Mouse (Mus musculus): ENCODE measurements around the gene Zfp358. TPM values are rescaled to one million over a fixed set of nuclear protein-coding genes. Genes with fewer than 3 reads are reported as not detected.

The Zfp358 gene
- polyA plus RNA-seq, 2 experiments, result 27.5 to 76.7 TPM

GRCm38 (mm10) chr8:3485192-3485591 lies 7.7 kb upstream of the Zfp358 start:
- ATAC-seq (ENCODE audit: low FRiP score, low read depth) (no peak), DNase-seq (ENCODE audit: low spot score) (no peak)
- Histone ChIP-seq H3K36me3 (ENCODE audit: control insufficient read depth, insufficient read depth, low read length) (no peaks in the 10 kb centered on the region), H3K27me3 (ENCODE audit: control insufficient read depth, insufficient read depth, low read length) (no peaks in the 10 kb centered on the region), H3K27ac (replicated peaks; ENCODE audit: low read depth, low read length) (no peak overlapping the region), H3K4me1 (ENCODE audit: control insufficient read depth, insufficient read depth, low read length) (no peaks in the 10 kb centered on the region), H3K9ac (ENCODE audit: low read depth, low read length, severe bottlenecking) (no peak overlapping the region), H3K4me2 (replicated peaks; ENCODE audit: low read depth, low read length, severe bottlenecking) (no peak overlapping the region), H3K9me3 (ENCODE audit: control insufficient read depth, low read length) (no peaks in the 10 kb centered on the region), H3K4me3 (replicated peaks; ENCODE audit: low read length) (no peak overlapping the region)
- 23% methylated on average over 5 of the region's 5 CpGs for WGBS
- no peak for TF ChIP-seq POLR2A (IDR thresholded peaks at IDR 0.05; ENCODE audit: borderline replicate concordance, extremely low read depth, insufficient read depth, insufficient read length)

GRCm38 (mm10) chr8:3493845-3494208 lies 889 bp downstream of the Zfp358 start:
- H3K27ac ChIP-seq (replicated peaks; ENCODE audit: low read depth, low read length), result peak overlapping the region; percentile 91
- H3K36me3 ChIP-seq (ENCODE audit: control insufficient read depth, insufficient read depth, low read length), result peaks cover 34% of the 10 kb centered on the region
- WGBS, result 26% methylated on average over 6 of the region's 6 CpGs
- ATAC-seq (ENCODE audit: low FRiP score, low read depth) (no peak; the same call in 1 of the 2 replicates), DNase-seq (ENCODE audit: low spot score) (peak; percentile 27)
- peak overlapping the region; percentile 65 for H3K4me2 ChIP-seq (replicated peaks; ENCODE audit: low read depth, low read length, severe bottlenecking)
- H3K4me1 ChIP-seq (ENCODE audit: control insufficient read depth, insufficient read depth, low read length), result no peaks in the 10 kb centered on the region
- peak overlapping the region; percentile 99 for H3K9ac ChIP-seq (ENCODE audit: low read depth, low read length, severe bottlenecking)
- peaks cover 7% of the 10 kb centered on the region; the same call in 1 of the 2 replicates for H3K9me3 ChIP-seq (ENCODE audit: control insufficient read depth, low read length)
- no peak for TF ChIP-seq POLR2A (IDR thresholded peaks at IDR 0.05; ENCODE audit: borderline replicate concordance, extremely low read depth, insufficient read depth, insufficient read length)
- no peaks in the 10 kb centered on the region for H3K27me3 ChIP-seq (ENCODE audit: control insufficient read depth, insufficient read depth, low read length)
- peak overlapping the region; percentile 94 for H3K4me3 ChIP-seq (replicated peaks; ENCODE audit: low read length)

- Histone ChIP-seq H3K9ac (ENCODE audit: low read depth, low read length, severe bottlenecking) (no peak overlapping the region), H3K4me1 (ENCODE audit: control insufficient read depth, insufficient read depth, low read length) (peaks cover under 1% of the 10 kb centered on the region), H3K27me3 (ENCODE audit: control insufficient read depth, insufficient read depth, low read length) (no peaks in the 10 kb centered on the region), H3K4me2 (replicated peaks; ENCODE audit: low read depth, low read length, severe bottlenecking) (no peak overlapping the region), H3K4me3 (replicated peaks; ENCODE audit: low read length) (no peak overlapping the region), H3K9me3 (ENCODE audit: control insufficient read depth, low read length) (peaks cover 7% of the 10 kb centered on the region; the same call in 1 of the 2 replicates), H3K36me3 (ENCODE audit: control insufficient read depth, insufficient read depth, low read length) (peaks cover 34% of the 10 kb centered on the region), H3K27ac (replicated peaks; ENCODE audit: low read depth, low read length) (no peak overlapping the region)
- no peak for DNase-seq (ENCODE audit: low spot score)
- ATAC-seq (ENCODE audit: low FRiP score, low read depth), result no peak
- no peak for TF ChIP-seq POLR2A (IDR thresholded peaks at IDR 0.05; ENCODE audit: borderline replicate concordance, extremely low read depth, insufficient read depth, insufficient read length)
- WGBS, result 96% methylated on average over 43 of the region's 44 CpGs
Observed at GRCm38 (mm10) chr8:3495578-3496427, 2.9 kb downstream of the Zfp358 start.

GRCm38 (mm10) chr8:3496428-3496748 lies 3.5 kb downstream of the Zfp358 start:
- peaks cover 34% of the 10 kb centered on the region for H3K36me3 ChIP-seq (ENCODE audit: control insufficient read depth, insufficient read depth, low read length)
- DNase-seq (ENCODE audit: low spot score) (no peak), ATAC-seq (ENCODE audit: low FRiP score, low read depth) (no peak)
- H3K4me2 ChIP-seq (replicated peaks; ENCODE audit: low read depth, low read length, severe bottlenecking), result no peak overlapping the region
- TF ChIP-seq POLR2A (IDR thresholded peaks at IDR 0.05; ENCODE audit: borderline replicate concordance, extremely low read depth, insufficient read depth, insufficient read length), result no peak
- H3K4me3 ChIP-seq (replicated peaks; ENCODE audit: low read length), result no peak overlapping the region
- H3K9me3 ChIP-seq (ENCODE audit: control insufficient read depth, low read length), result peaks cover 7% of the 10 kb centered on the region; the same call in 1 of the 2 replicates
- H3K27me3 ChIP-seq (ENCODE audit: control insufficient read depth, insufficient read depth, low read length), result no peaks in the 10 kb centered on the region
- no peak overlapping the region for H3K9ac ChIP-seq (ENCODE audit: low read depth, low read length, severe bottlenecking)
- H3K27ac ChIP-seq (replicated peaks; ENCODE audit: low read depth, low read length), result no peak overlapping the region
- peaks cover 7% of the 10 kb centered on the region for H3K4me1 ChIP-seq (ENCODE audit: control insufficient read depth, insufficient read depth, low read length)
- 92% methylated on average over 10 of the region's 15 CpGs for WGBS

- Histone ChIP-seq H3K4me2 (replicated peaks; ENCODE audit: low read depth, low read length, severe bottlenecking) (no peak overlapping the region), H3K4me3 (replicated peaks; ENCODE audit: low read length) (no peak overlapping the region), H3K27ac (replicated peaks; ENCODE audit: low read depth, low read length) (no peak overlapping the region), H3K4me1 (ENCODE audit: control insufficient read depth, insufficient read depth, low read length) (peaks cover 9% of the 10 kb centered on the region), H3K9me3 (ENCODE audit: control insufficient read depth, low read length) (peaks cover 7% of the 10 kb centered on the region; the same call in 1 of the 2 replicates), H3K36me3 (ENCODE audit: control insufficient read depth, insufficient read depth, low read length) (peaks cover 34% of the 10 kb centered on the region), H3K27me3 (ENCODE audit: control insufficient read depth, insufficient read depth, low read length) (no peaks in the 10 kb centered on the region), H3K9ac (ENCODE audit: low read depth, low read length, severe bottlenecking) (no peak overlapping the region)
- TF ChIP-seq POLR2A (IDR thresholded peaks at IDR 0.05; ENCODE audit: borderline replicate concordance, extremely low read depth, insufficient read depth, insufficient read length), result no peak
- 87% methylated on average over 3 of the region's 3 CpGs for WGBS
- ATAC-seq (ENCODE audit: low FRiP score, low read depth) (no peak), DNase-seq (ENCODE audit: low spot score) (no peak)
Observed at GRCm38 (mm10) chr8:3498583-3498982, 5.6 kb downstream of the Zfp358 start.

Data from limb, embryonic 14.5 days (tissue).